Mouse (Mus musculus) gastrocnemius, adult 2 months (tissue): ENCODE measurements around the gene Grin1. TPM values are rescaled to one million over a fixed set of nuclear protein-coding genes. Genes with fewer than 3 reads are reported as not detected.
"Not testable (repeated sequence)": the region's sequence is repeated elsewhere in the genome, so short reads cannot be mapped to it uniquely, and the experiment has no call there.

Experiments used
- DNase-seq: peaks from one replicate; pipeline ENCODE4 v3.0.0; 2022
- H3K27ac ChIP-seq: fragments of 200-600 bp; 2 replicates; pipeline ENCODE4 v1.8.1; 2022; ENCODE audit warnings: mild to moderate bottlenecking
- H3K4me3 ChIP-seq: fragments of 200-600 bp; 2 replicates; pipeline ENCODE4 v1.8.1; 2022; ENCODE audit warnings: mild to moderate bottlenecking, moderate library complexity
- CTCF ChIP-seq: fragments of 200-600 bp; IDR thresholded peaks from 2 replicates; pipeline ENCODE4 v1.8.1; 2022; ENCODE audit warnings: antibody characterized with exemption, mild to moderate bottlenecking, moderate library complexity
- intact Hi-C: fragments of 180-260 bp; cut with DNase I; formaldehyde crosslinking; loops from one replicate; pipeline ENCODE4 v1.15.1; 2025
- total RNA-seq, 2 experiments: library from RNA; stranded (reverse); gene quantifications; 2 replicates each; pipeline ENCODE4 v1.2.3; 2021

Gene Grin1
- total RNA-seq, 2 experiments from 2014 or later, result not detected

- TF ChIP-seq CTCF, result no peak
- intact Hi-C loops, result no loop called here
- peak overlapping the region; percentile 85 for H3K27ac ChIP-seq
- no peak overlapping the region for H3K4me3 ChIP-seq
- no peak for DNase-seq
Observed at GRCm38 (mm10) chr2:25267746-25268309, 51.2 kb downstream of the Grin1 start.

GRCm38 (mm10) chr2:25267241-25267640 lies 51.7 kb downstream of the Grin1 start:
- intact Hi-C loops, result no loop called here
- no peak for DNase-seq
- H3K27ac ChIP-seq, result peak overlapping the region; percentile 85
- no peak overlapping the region for H3K4me3 ChIP-seq
- no peak for TF ChIP-seq CTCF

- intact Hi-C loops, result no loop called here
- Histone ChIP-seq H3K27ac (peak overlapping the region; percentile 85), H3K4me3 (peak overlapping the region; percentile 91)
- TF ChIP-seq CTCF, result no peak
- DNase-seq, result peak; percentile 62
Observed at GRCm38 (mm10) chr2:25266720-25267119, 52.3 kb downstream of the Grin1 start.

GRCm38 (mm10) chr2:25265897-25266656 lies 52.9 kb downstream of the Grin1 start:
- DNase-seq, result peak; percentile 49
- no peak for TF ChIP-seq CTCF
- Histone ChIP-seq H3K27ac (peak overlapping the region; percentile 85), H3K4me3 (peak overlapping the region; percentile 91)
- intact Hi-C loops, result no loop called here

DNA sequence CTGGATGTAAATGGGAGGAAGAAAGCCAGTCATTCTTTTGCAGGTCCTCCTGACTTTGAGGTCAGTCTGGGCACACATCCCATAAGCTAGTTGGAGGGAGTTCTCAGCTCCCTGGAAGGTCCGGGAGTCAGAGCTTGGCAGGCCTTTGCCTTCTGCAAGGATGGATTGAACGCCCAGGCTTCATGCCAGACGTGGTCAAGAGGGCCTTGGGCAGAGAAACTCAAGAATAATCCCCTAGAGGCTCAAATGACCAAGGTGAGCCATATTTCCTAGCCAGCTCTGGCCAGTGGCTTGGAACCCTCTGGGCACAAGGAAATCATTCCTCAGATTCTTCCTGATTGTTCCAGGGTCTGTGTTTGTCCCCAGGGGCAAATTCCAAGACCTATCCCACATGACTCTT lies 54.1 kb downstream of the Grin1 start:
- peak overlapping the region; percentile 85 for H3K27ac ChIP-seq
- H3K4me3 ChIP-seq, result peak overlapping the region; percentile 91
- intact Hi-C loops, result no loop called here
- no peak for TF ChIP-seq CTCF
- DNase-seq, result no peak

DNA sequence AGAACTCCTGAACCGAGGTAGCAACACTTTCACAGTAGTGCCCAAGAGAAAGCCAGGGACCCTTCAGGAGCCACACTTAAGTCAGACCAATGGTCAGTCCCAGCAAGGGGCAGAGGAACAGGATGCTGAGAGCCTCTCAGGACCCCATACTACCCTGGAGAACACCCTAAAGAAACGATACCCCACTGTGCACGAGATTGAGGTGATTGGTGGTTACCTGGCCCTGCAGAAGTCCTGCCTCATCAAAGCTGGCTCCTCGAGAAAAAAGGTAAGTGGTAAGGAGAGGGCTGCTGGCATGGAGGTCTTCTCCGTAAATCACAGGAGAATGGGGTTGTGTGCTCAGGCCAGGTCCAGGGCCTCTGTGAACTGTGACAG lies 54.7 kb downstream of the Grin1 start:
- peak overlapping the region; percentile 91 for H3K4me3 ChIP-seq
- no peak for TF ChIP-seq CTCF
- no peak for DNase-seq
- intact Hi-C loops, result no loop called here
- H3K27ac ChIP-seq, result peak overlapping the region; percentile 85

GRCm38 (mm10) chr2:25263623-25264285 lies 55.2 kb downstream of the Grin1 start:
- intact Hi-C loops, result no loop called here
- no peak for TF ChIP-seq CTCF
- peak overlapping the region; percentile 85 for H3K27ac ChIP-seq
- DNase-seq, result no peak
- peak overlapping the region; percentile 91 for H3K4me3 ChIP-seq

DNA sequence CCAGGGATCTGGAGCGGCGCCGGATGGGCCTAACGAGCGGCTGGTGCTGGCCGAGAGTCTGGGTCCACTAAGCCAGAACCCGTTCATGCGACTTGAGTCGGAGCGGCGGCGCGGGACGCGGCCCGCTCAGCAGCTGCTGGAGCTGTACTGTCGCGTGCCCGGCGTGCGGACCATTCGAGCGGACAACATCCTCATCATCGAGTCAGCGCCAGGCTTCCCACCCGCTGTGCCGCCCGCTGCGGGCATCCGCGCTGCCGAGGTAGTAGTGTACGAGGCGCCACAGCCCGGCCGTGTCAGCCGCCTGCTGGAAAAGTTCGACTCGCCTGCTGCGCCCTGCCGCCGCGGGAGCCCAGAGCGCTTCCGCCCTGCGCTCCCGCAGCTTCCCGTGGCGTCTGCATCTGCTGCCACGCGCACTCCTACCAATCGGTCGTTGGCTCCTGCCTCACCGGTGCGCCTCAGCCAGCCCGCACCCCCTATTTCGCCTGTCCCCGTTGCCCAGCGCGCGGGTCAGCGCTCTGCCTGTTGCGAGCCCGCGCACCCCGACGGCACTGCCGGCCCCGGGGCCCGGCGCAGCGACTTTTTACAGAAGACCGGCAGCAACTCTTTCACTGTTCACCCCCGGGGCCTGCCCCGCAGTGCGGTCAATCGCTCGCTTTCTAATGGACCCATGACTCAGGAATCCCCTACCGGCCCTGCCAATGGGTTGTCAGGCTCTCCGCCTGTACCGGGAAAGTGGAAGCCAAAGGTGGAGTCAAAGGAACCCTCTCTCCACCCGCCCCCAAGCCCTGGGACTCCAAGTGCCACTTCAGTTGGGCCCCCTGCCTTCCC lies 56.0 kb downstream of the Grin1 start:
- peak overlapping the region; percentile 91 for H3K4me3 ChIP-seq
- TF ChIP-seq CTCF, result no peak
- intact Hi-C loops, result no loop called here
- peak overlapping the region; percentile 85 for H3K27ac ChIP-seq
- peak; percentile 55 for DNase-seq

- peak within 1 kb of the TSS; percentile 91 for H3K4me3 ChIP-seq
- intact Hi-C loops, result no loop called here
- peak; percentile 97 for DNase-seq
- no peak for TF ChIP-seq CTCF
- peak within 1 kb of the TSS; percentile 85 for H3K27ac ChIP-seq
Observed at GRCm38 (mm10) chr2:25262291-25262767, 56.7 kb downstream of the Grin1 start, which contains the start of gene Tprn. Gene Tprn, plus strand, starts transcription at chr2:25262618.

GRCm38 (mm10) chr2:25261870-25262269 lies 57.1 kb downstream of the Grin1 start:
- TF ChIP-seq CTCF, result no peak
- Histone ChIP-seq H3K27ac (peak overlapping the region; percentile 85), H3K4me3 (peak overlapping the region; percentile 91)
- intact Hi-C loops, result no loop called here
- no peak for DNase-seq

GRCm38 (mm10) chr2:25258887-25259286 lies 60.1 kb downstream of the Grin1 start:
- H3K27ac ChIP-seq, result no peak overlapping the region
- DNase-seq, result no peak
- H3K4me3 ChIP-seq, result no peak overlapping the region
- TF ChIP-seq CTCF, result peak; percentile 65
- intact Hi-C loops, result loop anchor here (5.0 to 10.0 kb wide), 2 partner anchors 73 to 134 kb away; partner anchors contain the start of gene Man1b1

GRCm38 (mm10) chr2:25257250-25257649 lies 61.7 kb downstream of the Grin1 start:
- not testable (repeated sequence) for H3K27ac ChIP-seq, DNase-seq, H3K4me3 ChIP-seq
- intact Hi-C loops, result loop anchor here (5.0 to 10.0 kb wide), 2 partner anchors 75 to 132 kb away; partner anchors contain the start of gene Man1b1
